Mouse (Mus musculus) retina, postnatal 7 days (tissue): ENCODE data around the gene Vmn1r42.
"Not testable (repeated sequence)": the region's sequence is repeated elsewhere in the genome, so short reads cannot be mapped to it uniquely, and the experiment has no call there.

ENCODE experiments used
- DNase-seq: peaks from one replicate; pipeline ENCODE4 v3.0.0-alpha.2; 2012; ENCODE audit warnings: low read depth, low spot score

Gene Vmn1r42

DNA sequence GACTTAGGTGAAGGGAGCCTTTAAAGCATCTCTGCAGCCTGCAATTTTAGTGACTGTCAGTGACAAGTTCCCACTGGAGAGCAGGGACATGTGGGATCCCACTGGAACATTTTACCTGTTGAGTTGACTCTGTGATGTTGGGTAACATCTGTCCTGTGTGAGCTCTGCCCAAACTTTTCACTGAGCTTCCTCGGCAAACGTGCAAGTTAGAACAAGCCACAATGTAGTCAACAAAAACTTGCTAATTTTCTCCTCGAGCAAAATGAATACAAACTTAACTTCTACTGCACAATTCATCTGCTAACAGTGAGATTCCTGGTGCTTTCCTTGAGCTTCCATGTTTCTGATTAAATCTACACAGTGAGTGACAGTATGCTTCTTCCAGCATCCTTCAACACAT is at the start of gene Vmn1r42, which contains the start of gene Vmn1r43:
Gene Vmn1r42, minus strand, starts transcription at position 101 of the 400 bp plus-strand sequence.
Gene Vmn1r43, minus strand, starts transcription at position 101 of the 400 bp plus-strand sequence.
- not testable (repeated sequence) for DNase-seq

DNA sequence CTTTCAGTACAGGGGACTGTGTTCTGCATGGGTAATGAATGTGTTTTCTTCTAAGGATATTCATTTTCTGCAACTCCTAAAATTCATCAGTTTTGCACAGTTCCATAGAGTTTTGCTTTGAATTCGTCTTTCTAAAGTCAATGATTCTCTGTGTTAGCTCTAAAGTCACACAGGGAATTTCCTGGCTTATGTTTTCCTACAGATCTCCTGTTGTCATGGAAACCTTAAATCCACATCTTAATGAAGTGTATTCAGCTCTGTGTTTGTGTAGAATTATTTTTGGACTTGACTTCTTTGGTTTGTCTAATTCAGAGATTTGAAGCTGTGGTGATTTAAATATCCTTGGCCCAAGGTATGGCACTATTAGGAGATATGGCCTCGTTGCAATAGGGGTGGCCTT is 7.6 kb upstream of the Vmn1r42 start:
- DNase-seq, result no peak

DNA sequence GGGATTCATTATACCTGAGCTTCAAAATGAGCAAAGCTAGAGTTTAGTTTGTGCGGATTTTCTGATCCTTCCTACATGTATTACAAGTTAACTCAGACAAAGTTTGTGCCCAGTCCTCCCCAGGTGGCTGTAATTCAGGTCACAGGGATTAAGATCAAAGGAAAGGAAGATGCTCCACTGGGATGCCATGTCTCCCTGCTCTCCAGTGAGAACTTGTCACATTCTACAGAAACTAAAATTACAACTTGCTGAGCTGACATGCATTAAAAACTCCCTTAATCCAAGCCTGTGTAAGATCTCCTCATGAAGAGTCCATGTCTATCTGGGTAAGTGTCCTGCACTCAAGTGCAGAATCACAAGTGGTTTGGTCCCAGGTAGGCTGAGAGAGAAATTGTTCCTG is 7.1 kb upstream of the Vmn1r42 start, which contains the start of gene Vmn1r44:
Gene Vmn1r44, plus strand, starts transcription at position 301 of the 400 bp plus-strand sequence.
- no peak for DNase-seq

DNA sequence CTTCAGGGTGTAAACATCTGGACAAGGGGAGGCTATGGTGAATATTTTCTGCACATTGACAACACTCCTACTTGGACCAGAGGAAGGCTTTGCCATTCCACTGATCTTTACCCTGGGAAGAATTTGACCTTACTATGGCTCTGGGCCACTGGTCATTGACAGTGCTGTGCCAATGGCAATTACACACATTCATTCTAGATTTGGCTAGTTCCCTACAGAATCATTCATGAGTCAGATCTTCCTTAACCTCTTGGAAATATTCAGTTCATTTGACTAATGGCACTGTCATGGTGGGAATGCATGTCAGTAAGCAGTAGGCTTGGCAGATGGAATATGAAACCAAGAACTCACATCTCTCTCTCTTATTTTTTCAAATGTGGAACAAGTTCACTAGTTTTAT is 4.7 kb upstream of the Vmn1r42 start:
- no peak for DNase-seq

DNA sequence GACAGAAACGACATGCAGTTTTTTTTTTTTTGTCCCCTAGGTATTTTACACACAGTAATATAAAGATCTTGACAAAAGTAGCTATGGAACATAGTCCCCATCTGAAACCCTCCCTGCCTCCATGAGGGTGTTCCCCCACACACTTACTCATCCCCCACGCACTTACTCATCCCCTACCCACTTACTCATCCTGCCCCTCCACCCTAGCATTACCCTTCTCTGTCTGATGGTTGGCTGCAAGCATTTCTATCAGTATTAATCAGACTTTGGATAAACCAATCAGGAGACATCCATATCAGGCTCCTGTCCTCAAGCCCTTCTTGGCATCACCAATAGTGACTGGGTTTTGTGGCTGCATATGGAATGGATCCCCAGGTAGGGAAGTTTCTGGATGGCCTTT is 750 bp upstream of the Vmn1r42 start:
- no peak for DNase-seq

DNA sequence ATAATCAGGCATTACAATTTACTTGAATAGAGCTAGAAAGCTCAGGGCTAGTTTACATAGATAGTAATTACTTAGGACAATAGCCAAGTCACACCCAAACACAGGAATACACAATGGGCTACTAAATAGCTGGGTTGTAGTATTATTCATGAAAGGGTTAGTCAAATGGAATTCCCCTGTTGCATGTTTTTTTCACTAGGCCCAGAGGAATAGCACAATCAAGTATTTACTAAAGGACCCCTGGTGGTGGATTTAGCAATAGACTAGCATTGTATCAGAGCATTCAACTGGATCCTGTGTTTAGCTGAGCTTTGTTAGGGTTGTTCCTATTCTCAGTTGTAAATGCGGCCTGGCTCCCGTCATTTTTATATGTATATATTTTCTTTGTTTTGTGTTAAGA is 8.2 kb downstream of the Vmn1r42 start:
- no peak for DNase-seq

DNA sequence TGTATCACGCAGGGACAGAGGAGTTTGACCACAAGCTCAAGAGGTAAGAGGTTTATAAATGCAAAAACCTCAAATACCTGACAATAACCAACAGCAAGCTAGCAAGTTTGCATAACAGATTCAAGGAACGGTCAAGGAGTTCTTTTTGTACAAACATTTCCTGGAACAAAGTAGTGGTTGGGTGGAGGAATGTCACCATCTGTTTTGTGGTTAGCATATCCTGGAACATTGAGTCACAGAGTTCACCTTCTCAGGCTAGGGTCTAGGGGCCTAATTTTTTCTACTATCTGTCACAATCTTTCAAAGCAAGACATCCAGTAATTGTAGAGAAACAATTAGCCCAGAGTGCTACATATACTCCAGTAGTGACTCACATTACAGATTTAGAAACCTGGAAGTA is 8.9 kb downstream of the Vmn1r42 start:
- DNase-seq, result no peak

DNA sequence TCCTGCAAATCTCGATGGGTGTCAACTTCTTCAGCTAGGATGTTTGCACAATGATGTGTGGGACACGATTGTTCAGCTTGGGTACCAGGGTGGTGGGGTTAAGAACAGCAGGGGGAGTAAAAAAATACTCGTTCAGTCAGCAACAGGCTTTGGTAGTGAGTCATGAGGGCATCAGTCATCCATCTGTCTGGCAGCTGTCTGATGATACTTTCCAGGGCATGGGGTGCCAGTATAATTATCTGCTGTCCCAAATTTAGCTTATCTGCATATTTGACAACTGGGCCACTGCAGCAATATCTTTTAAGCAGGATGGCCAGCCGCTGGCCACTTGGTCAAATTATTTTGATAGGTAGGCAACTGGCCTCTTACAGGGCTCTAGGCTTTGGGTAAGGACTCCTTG is 12.4 kb downstream of the Vmn1r42 start:
- no peak for DNase-seq

DNA sequence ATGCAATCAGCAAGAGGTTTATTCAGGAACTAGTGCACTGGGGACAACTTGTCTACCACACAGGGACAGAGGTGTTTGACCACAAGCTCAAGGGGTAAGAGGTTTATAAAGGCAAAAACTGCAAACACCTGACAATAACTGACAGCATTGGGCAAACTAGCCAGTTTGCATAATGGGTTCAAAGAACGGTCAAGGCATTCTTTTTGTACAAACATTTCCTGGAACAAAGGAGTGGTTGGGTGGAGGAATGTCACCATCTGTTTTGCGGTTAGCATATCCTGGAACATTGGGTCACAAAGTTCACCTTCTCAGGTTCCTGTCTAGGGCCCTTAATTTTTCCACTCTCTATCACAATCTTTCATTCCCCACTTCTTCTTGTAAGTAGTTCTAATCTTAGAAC is 16.4 kb downstream of the Vmn1r42 start:
- no peak for DNase-seq

DNA sequence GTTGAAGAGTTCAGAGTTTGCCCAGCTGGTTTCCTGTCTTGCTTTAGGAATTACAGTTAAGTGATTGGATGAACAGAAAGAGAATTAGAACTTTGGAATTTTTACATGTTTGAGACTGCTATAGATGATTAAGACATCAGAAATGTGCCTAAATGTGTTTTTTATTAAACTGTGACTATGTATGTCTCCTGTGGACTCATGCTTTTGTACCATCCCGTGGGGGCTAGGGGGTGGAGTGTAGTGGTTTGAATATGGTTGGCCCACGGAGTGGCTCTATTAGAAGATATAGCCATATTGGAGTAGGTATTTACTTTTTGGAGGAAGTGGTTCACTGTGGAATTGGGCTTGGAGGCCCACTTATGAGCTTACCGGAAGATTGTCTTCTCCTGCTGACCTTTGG is 18.7 kb downstream of the Vmn1r42 start:
- no peak for DNase-seq
